Mouse (Mus musculus) ZHBTc4 (cell line): Measurements from ENCODE around the gene Itga2b.
A peak's percentile ranks its signal among the peaks of the same experiment; 100 is the strongest.

Experiments used
- DNase-seq: peaks from one replicate; pipeline ENCODE4 v3.0.0-alpha.2; 2011; ENCODE audit warnings: low read depth, low spot score

The Itga2b gene

DNA sequence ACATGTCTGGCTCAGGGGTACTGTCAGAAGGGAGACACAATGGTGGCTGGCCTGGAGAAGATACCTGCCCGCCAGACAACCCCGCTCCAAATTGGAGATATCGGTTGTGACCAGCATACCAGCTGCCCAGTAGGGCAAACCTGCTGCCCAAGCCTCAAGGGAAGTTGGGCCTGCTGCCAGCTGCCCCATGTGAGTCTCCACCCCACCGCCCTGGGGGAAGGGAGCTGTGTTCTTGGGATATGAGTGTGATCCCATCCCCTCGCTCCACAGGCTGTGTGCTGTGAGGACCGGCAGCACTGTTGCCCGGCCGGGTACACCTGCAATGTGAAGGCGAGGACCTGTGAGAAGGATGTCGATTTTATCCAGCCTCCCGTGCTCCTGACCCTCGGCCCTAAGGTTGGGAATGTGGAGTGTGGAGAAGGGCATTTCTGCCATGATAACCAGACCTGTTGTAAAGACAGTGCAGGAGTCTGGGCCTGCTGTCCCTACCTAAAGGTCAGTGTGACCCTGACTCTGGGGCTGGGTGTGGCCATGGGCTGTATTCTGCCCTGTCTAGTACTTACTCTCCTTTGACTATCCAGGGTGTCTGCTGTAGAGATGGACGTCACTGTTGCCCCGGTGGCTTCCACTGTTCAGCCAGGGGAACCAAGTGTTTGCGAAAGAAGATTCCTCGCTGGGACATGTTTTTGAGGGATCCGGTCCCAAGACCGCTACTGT lies 34.0 kb downstream of the Itga2b start:
- DNase-seq = no peak

GRCm38 (mm10) chr11:102434816-102435705 lies 34.9 kb downstream of the Itga2b start:
- no peak for DNase-seq

DNA sequence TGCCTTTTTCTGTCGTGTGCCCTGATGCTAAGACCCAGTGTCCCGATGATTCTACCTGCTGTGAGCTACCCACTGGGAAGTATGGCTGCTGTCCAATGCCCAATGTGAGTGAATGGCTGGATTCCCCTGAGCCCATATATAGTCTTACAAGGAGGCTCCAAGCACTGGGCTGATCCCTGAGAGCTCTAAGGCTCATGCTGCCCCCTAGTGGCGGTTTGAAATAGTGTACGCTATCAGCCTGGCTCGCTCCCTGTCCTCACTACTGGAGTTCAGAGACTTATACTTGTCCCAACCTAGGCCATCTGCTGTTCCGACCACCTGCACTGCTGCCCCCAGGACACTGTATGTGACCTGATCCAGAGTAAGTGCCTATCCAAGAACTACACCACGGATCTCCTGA lies 35.5 kb downstream of the Itga2b start:
- DNase-seq = peak; percentile 92

DNA sequence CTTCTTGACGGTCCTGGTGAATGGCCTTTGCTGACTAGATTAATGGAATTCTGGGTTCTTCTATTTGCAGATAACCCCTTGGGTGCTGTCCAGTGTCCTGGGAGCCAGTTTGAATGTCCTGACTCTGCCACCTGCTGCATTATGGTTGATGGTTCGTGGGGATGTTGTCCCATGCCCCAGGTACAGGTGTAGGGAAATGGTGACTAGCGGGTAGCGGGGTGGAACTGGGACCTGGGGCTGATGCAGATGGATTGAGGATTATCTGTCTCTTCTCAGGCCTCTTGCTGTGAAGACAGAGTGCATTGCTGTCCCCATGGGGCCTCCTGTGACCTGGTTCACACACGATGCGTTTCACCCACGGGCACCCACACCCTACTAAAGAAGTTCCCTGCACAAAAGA lies 36.1 kb downstream of the Itga2b start:
- DNase-seq = no peak

DNA sequence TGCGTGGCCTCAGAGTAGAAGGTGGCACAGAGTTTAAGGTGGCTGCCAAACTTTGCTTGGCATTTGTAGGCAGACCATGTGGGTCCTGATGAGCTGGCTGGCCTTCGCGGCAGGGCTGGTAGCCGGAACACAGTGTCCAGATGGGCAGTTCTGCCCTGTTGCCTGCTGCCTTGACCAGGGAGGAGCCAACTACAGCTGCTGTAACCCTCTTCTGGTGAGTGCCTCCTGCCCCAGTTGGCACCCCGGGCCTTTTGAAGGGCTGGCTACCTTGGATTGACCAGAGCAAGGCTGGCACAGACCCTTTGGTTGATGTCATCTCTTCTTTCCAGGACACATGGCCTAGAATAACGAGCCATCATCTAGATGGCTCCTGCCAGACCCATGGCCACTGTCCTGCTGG lies 37.0 kb downstream of the Itga2b start:
- no peak for DNase-seq

DNA sequence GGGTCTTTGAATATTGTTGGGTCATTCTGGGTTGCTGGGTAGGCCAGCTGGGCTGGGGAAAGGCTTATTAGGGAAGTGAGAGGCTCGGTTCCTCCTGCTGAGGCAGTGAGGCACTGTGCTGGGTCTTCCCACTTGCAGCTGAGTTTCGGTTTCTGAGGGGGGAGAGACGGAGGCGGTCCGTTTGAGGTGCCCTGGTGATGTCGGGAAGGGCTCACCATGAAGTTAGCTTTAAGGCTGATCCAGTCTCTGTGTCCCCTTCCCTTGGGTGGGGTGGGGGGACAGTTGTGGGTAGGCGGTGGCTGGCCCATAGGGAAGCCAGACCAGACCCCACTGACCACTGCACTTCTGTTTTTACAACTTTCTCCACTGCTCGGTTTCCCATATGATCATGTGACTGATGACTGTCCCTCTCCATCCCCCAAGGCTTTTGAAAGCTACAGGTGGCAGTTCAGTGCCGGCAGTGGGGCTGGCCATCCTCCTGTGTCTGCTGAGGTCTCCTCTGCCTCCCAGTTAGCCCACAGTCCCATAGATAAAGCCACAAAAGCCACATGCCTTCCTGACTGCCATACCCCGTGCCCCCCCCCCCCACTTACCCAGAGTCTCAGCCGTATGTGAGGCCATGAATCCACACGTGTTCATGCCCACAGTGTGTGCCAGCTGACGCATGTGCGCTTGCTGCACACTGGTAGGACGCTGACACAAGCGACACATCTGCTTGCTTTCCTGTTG lies 37.6 kb downstream of the Itga2b start:
- DNase-seq = no peak

DNA sequence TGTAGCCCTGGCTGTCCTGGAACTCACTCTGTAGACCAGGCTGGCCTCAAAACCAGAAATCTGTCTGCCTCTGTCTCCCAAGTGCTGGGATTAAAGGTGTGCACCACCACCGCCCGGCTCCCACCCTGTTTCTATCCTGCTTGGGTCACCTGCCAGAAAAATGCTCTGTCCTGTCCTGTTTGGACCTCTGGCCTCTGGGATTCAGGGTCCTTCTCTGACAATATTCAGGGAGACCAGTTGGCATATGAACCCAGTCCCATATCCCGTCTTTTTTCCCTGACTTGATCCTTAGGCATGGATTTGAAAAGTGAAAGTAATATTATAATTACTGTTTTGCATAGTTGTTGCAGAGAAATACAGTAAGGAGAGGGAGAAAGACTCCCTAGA lies 38.2 kb downstream of the Itga2b start:
- no peak for DNase-seq

GRCm38 (mm10) chr11:102431018-102431645 lies 38.8 kb downstream of the Itga2b start:
- peak; percentile 92 for DNase-seq

DNA sequence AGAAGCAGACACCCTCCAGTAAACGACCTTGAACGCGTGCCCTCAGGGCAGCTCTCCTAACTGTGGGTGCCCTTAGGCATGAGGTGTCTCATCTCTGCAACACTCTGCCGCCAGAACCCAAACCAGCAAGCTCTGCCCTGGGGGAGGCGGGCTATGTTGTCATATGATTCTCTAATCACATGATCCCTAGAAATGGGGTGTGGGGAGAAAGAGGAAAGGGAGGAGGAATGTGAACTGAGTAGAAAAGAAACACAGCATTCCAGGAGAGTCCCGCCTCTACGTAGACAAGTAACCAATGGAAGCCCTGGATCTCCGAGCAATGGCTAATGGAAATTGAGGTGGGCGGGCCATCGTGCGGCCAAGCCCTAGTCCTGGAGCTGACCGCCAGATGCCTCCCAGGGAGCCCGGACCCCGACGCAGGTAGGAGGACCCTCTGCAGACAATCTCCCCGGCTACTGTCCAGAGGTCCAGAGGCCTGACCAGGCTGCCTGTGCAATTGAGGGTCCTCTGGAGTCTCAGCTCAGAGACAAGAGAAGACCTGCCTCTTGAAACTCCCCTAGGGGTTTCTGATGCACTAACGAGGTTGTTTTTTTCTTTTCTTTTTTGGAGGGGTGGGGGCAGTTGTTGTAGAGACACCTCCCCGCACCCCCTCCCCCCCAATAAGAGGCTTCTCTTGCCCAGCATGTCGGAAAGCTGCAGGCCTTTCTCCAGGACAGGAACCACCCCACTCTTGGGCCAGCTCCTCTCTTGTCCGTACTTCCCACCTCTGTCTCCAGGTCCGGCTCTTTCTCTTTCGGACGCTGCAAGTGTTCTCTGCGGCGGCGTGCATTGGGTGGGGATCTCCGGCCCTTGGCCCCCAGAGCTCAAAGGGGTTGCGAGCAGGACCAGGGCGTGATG lies 39.6 kb downstream of the Itga2b start, which contains the start of gene Grn:
Gene Grn (plus strand): TSS at position 195 of the 897 bp plus-strand sequence.
- DNase-seq = peak; percentile 97

GRCm38 (mm10) chr11:102429551-102429950 lies 40.4 kb downstream of the Itga2b start:
- no peak for DNase-seq

GRCm38 (mm10) chr11:102428981-102429540 lies 40.9 kb downstream of the Itga2b start:
- no peak for DNase-seq

GRCm38 (mm10) chr11:102425555-102426316 lies 44.2 kb downstream of the Itga2b start:
- DNase-seq = no peak

GRCm38 (mm10) chr11:102424666-102425065 lies 45.3 kb downstream of the Itga2b start:
- DNase-seq = no peak

DNA sequence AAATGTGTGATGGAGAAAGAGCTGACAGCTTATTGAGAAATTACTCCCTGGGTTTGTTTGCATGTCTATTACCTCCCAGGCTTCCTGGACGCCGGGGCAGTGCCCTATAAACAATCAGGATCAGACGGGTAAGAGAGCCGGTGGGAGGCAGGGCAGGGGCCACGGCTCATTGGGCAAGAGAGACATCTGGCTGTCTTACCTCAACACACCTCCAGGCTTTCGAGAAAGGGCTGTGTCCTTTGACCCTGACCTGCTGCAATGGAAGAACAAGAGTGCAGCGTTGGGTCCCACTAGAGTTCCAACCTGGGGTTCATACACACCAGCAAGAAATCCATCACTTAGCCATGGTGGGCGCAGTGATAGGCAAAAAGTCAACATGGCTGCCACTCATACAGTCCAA lies 48.4 kb downstream of the Itga2b start:
- DNase-seq = no peak

DNA sequence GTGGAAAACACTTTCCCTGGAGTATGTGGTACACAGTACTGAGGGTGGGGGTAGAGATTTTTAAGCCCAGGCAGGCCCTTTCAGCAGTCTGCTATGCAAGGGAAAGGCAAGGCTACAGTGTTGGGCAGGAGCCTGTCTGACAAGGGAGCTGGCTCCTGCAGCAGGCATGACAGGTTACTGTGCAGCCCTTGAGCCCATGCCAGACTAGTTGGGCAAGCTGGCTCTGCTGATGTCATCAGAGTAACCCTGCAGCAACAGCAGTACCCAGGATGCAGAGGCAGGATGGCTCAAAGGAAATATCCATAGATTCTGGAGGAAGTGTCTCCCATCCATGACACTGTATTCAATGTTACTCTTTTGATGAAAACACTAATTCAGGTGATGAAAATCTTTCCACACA lies 51.0 kb downstream of the Itga2b start:
- no peak for DNase-seq

DNA sequence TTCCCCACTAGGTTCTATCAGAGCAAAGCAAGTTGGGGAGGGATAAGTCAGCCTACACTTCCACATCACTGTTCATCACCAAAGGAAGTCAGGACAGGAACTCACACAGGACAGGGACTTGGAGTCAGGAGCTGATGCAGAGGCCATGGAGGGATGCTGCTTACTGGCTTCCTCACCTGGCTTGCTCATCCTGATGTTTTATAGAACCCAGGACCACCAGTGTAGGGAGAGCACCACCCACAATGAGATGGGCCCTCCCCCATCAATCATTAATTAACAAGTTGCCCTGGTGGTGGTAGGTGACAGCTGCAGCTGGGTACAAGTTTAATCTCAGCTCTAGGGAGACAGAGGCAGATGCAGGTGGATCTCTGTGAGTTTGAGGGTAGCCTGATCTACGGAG lies 52.8 kb downstream of the Itga2b start:
- no peak for DNase-seq

- DNase-seq = no peak
Observed at GRCm38 (mm10) chr11:102415034-102415802, 54.7 kb downstream of the Itga2b start.

DNA sequence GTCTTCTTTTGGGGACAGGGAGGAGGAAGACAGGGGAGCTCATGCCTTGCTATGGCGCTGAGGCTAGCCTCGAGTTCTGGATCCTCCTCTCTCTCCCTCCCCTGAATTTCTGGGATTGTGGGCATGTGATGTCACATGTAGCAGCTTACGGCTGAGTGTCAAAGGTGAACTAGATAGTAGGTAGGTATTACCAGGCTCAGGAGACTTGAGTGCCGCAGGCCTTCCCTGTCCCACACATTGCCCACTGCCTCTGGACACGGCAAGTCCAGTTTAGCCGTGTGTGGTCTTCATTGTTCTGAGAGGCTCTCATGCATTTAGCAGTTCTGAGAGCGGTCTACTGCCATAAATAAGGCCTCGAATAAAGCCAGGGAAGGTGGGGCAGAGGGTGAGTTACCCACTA lies 56.9 kb downstream of the Itga2b start:
- no peak for DNase-seq

DNA sequence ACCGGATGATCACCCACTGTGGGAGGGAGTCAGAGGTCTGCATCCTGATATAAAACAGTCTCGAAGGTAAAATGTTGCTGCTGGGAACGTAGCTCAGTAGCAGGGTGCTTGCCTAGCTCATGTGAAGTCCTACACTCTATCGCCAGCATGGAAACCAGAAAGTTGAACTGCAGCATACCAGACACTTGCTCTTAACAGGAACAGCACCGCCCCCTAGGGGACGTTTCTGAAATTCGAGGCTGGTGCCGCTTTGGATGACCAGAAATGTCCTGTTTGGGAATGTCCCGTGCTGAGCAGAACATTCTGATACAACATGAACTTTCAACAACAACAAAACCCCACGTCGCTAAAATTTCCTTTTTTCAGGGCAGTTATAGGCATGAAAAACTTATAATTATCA lies 58.2 kb downstream of the Itga2b start:
- peak; percentile 91 for DNase-seq
